Mouse (Mus musculus): ENCODE results near the gene Tef.

Tef gene

GRCm38 (mm10) chr15:81798421-81798820, 3.8 kb upstream of the Tef start:
- no peak for DNase-seq (ENCODE audit: low read depth, low spot score)

- no peak for DNase-seq (ENCODE audit: low read depth, low spot score)
Observed at GRCm38 (mm10) chr15:81800391-81800790, 1.8 kb upstream of the Tef start.

- peak; percentile 93 for DNase-seq (ENCODE audit: low read depth, low spot score)
Observed at GRCm38 (mm10) chr15:81802941-81803351, 725 bp downstream of the Tef start.

- no peak for DNase-seq (ENCODE audit: low read depth, low spot score)
Observed at GRCm38 (mm10) chr15:81803425-81803951, 1.3 kb downstream of the Tef start.

GRCm38 (mm10) chr15:81804172-81804571, 2.0 kb downstream of the Tef start:
- no peak for DNase-seq (ENCODE audit: low read depth, low spot score)

GRCm38 (mm10) chr15:81804883-81805282, 2.7 kb downstream of the Tef start:
- no peak for DNase-seq (ENCODE audit: low read depth, low spot score)

GRCm38 (mm10) chr15:81805624-81806023, 3.4 kb downstream of the Tef start:
- no peak for DNase-seq (ENCODE audit: low read depth, low spot score)

GRCm38 (mm10) chr15:81806621-81807404, 4.6 kb downstream of the Tef start:
- no peak for DNase-seq (ENCODE audit: low read depth, low spot score)

- no peak for DNase-seq (ENCODE audit: low read depth, low spot score)
Observed at GRCm38 (mm10) chr15:81808799-81809198, 6.6 kb downstream of the Tef start.

GRCm38 (mm10) chr15:81809550-81809949, 7.3 kb downstream of the Tef start:
- no peak for DNase-seq (ENCODE audit: low read depth, low spot score)

- peak; percentile 97 for DNase-seq (ENCODE audit: low read depth, low spot score)
Observed at GRCm38 (mm10) chr15:81810150-81810549, 7.9 kb downstream of the Tef start.

GRCm38 (mm10) chr15:81810671-81811598, 8.7 kb downstream of the Tef start:
- DNase-seq (ENCODE audit: low read depth, low spot score), result peak; percentile 100

GRCm38 (mm10) chr15:81811599-81811996, 9.4 kb downstream of the Tef start:
- peak; percentile 83 for DNase-seq (ENCODE audit: low read depth, low spot score)

- DNase-seq (ENCODE audit: low read depth, low spot score), result no peak
Observed at GRCm38 (mm10) chr15:81812287-81812686, 10.1 kb downstream of the Tef start.

- DNase-seq (ENCODE audit: low read depth, low spot score), result no peak
Observed at GRCm38 (mm10) chr15:81812696-81813631, 10.7 kb downstream of the Tef start.

GRCm38 (mm10) chr15:81813986-81814705, 11.9 kb downstream of the Tef start:
- no peak for DNase-seq (ENCODE audit: low read depth, low spot score)

GRCm38 (mm10) chr15:81814716-81815370, 12.6 kb downstream of the Tef start:
- no peak for DNase-seq (ENCODE audit: low read depth, low spot score)

- no peak for DNase-seq (ENCODE audit: low read depth, low spot score)
Observed at GRCm38 (mm10) chr15:81818404-81818803, 16.2 kb downstream of the Tef start.

- no peak for DNase-seq (ENCODE audit: low read depth, low spot score)
Observed at GRCm38 (mm10) chr15:81822631-81823030, 20.4 kb downstream of the Tef start.

- DNase-seq (ENCODE audit: low read depth, low spot score), result no peak
Observed at GRCm38 (mm10) chr15:81824832-81825231, 22.6 kb downstream of the Tef start.
